In the genomic region with DNA sequence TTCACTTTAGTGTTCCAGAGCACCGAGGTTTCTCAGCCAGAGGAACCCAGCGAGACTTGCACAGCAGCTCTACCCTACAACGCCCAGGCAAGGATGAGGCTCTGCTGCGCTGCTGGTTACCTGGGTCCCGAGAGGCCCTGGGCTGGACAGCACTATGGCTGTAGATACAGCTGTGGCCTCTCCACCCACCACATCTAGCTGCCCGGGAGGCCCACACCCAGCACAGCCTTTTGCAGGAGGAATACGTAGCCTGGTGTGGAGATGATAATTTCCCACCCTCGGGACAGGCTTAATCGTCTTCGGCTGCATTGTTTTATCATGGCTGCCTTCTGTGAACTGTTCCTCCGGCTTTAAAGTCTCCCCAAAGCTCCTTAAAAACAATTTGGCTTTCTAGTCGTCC, we compare ENCODE assay signal across 19 mouse cellular contexts. TPM values are rescaled to one million over a fixed set of nuclear protein-coding genes. Genes with fewer than 3 reads are reported as not detected.
"Had no signal": no experiment of that assay in that cellular context is flagged by ENCODE, and none has a peak within 500 bp of the region (broad histone marks: within the 10 kb centered on the region; RNA-seq: fewer than 3 reads in every experiment).

No protein-coding gene starts in this region.

- H3K9ac ChIP-seq: kidney, embryonic 15.5 days; limb, embryonic 12.5 days; limb, embryonic 15.5 days; lung, embryonic 15.5 days; midbrain, embryonic 12.5 days; midbrain, embryonic 15.5 days; stomach, embryonic 15.5 days had no signal

- H3K9me3 ChIP-seq: kidney, embryonic 15.5 days; limb, embryonic 12.5 days; limb, embryonic 15.5 days; lung, embryonic 15.5 days; midbrain, embryonic 12.5 days; midbrain, embryonic 15.5 days; stomach, embryonic 15.5 days had no signal

- H3K36me3 ChIP-seq: kidney, embryonic 15.5 days; limb, embryonic 12.5 days; limb, embryonic 15.5 days; lung, embryonic 15.5 days; midbrain, embryonic 12.5 days; midbrain, embryonic 15.5 days; stomach, embryonic 15.5 days had no signal

- H3K4me1 ChIP-seq: kidney, embryonic 15.5 days; limb, embryonic 15.5 days; midbrain, embryonic 12.5 days; stomach, embryonic 15.5 days had no signal

- ATAC-seq: midbrain, embryonic 15.5 days had no signal

- H3K27ac ChIP-seq: kidney, embryonic 15.5 days; left cerebral cortex, adult 2 months; limb, embryonic 12.5 days; limb, embryonic 15.5 days; lung, embryonic 15.5 days; midbrain, embryonic 12.5 days; midbrain, embryonic 15.5 days; stomach, embryonic 15.5 days had no signal

- H3K4me3 ChIP-seq: kidney, embryonic 15.5 days; left cerebral cortex, adult 2 months; limb, embryonic 12.5 days; limb, embryonic 15.5 days; lung, embryonic 15.5 days; midbrain, embryonic 12.5 days; midbrain, embryonic 15.5 days; myocyte; stomach, embryonic 15.5 days had no signal

- H3K27me3 ChIP-seq: lung, embryonic 15.5 days; midbrain, embryonic 15.5 days; stomach, embryonic 15.5 days had no signal

- H3K4me2 ChIP-seq: kidney, embryonic 15.5 days; limb, embryonic 12.5 days; limb, embryonic 15.5 days; lung, embryonic 15.5 days; midbrain, embryonic 12.5 days; midbrain, embryonic 15.5 days; stomach, embryonic 15.5 days had no signal

- DNase-seq: kidney, adult 11 months; kidney, adult 8-10 months; kidney, postnatal 10 days; kidney, postnatal 36 days; layer of hippocampus, postnatal 36 days; lung, adult 18-20 months; lung, postnatal 10 days; lung, postnatal 4 days; thymus, postnatal 4 days had no signal

RNA-seq across cellular contexts. Expression of a gene that starts 49.5 kb away (rescaled TPM):
- total RNA-seq: monocyte, adult 5-6 weeks had no signal
